Mouse (Mus musculus) heart, embryonic 16.5 days (tissue): ENCODE measurements around the gene Ablim2. TPM values are rescaled to one million over a fixed set of nuclear protein-coding genes. Genes with fewer than 3 reads are reported as not detected.

Experiments
- ATAC-seq: fragments of 200-750 bp; cut with Nextera tagmentation; replicated peaks from 2 replicates; pipeline ENCODE4 v1.8.0; 2017; ENCODE audit warnings: moderate number of reproducible peaks; ENCODE audit not compliant: insufficient read depth, low FRiP score; ENCODE audit errors: extremely low read depth
- H3K27ac ChIP-seq: fragments of 300-500 bp; sonication (generic); 2 replicates; pipeline ENCODE4 v1.5.1; 2014; ENCODE audit warnings: mild to moderate bottlenecking, low read length, control low read depth, moderate library complexity
- H3K27me3 ChIP-seq: fragments of 300-500 bp; sonication (generic); 2 replicates; pipeline ENCODE4 v1.6.1; 2014; ENCODE audit warnings: low read length, mixed read lengths; ENCODE audit not compliant: control insufficient read depth, insufficient read depth
- H3K36me3 ChIP-seq: fragments of 300-500 bp; sonication (generic); 2 replicates; pipeline ENCODE4 v1.6.1; 2014; ENCODE audit not compliant: control insufficient read depth, insufficient read depth
- H3K4me1 ChIP-seq: fragments of 300-500 bp; sonication (generic); 2 replicates; pipeline ENCODE4 v1.6.1; 2014; ENCODE audit warnings: low read length, mixed read lengths; ENCODE audit not compliant: control insufficient read depth, insufficient read depth
- H3K4me2 ChIP-seq: fragments of 300-500 bp; sonication (generic); 2 replicates; pipeline ENCODE4 v1.6.1; 2014; ENCODE audit warnings: low read depth, mild to moderate bottlenecking, control low read depth, low read length
- H3K4me3 ChIP-seq: fragments of 300-500 bp; sonication (generic); 2 replicates; pipeline ENCODE4 v1.5.1; 2014; ENCODE audit warnings: mild to moderate bottlenecking, control low read depth, low read length
- H3K9ac ChIP-seq: fragments of 300-500 bp; sonication (generic); 2 replicates; pipeline ENCODE4 v1.6.1; 2014; ENCODE audit warnings: low read length, control low read depth
- H3K9me3 ChIP-seq: fragments of 300-500 bp; sonication (generic); replicated peaks from 2 replicates; pipeline ENCODE4 v1.6.1; 2016; ENCODE audit warnings: low read length; ENCODE audit not compliant: control insufficient read depth
- WGBS: fragments of 180-500 bp; shearing (Covaris S2); extraction: QIAGEN DNeasy Blood & Tissue Kit; methylation state at CpG from one replicate; pipeline ENCODE4 v1.1.7; 2014; 5-methylcytosine and 5-hydroxymethylcytosine counted together
- polyA plus RNA-seq: library from polyadenylated mRNA; unstranded; fragments of >200 nt; fragmentation: Nextera tagmentation; extraction: Ambion mirVana; gene quantifications from 2 replicates; pipeline ENCODE4 v1.2.1, GENCODE M21; 2015

Ablim2 gene
- polyA plus RNA-seq, 1 experiment from 2014 or later: 7.3 TPM

DNA sequence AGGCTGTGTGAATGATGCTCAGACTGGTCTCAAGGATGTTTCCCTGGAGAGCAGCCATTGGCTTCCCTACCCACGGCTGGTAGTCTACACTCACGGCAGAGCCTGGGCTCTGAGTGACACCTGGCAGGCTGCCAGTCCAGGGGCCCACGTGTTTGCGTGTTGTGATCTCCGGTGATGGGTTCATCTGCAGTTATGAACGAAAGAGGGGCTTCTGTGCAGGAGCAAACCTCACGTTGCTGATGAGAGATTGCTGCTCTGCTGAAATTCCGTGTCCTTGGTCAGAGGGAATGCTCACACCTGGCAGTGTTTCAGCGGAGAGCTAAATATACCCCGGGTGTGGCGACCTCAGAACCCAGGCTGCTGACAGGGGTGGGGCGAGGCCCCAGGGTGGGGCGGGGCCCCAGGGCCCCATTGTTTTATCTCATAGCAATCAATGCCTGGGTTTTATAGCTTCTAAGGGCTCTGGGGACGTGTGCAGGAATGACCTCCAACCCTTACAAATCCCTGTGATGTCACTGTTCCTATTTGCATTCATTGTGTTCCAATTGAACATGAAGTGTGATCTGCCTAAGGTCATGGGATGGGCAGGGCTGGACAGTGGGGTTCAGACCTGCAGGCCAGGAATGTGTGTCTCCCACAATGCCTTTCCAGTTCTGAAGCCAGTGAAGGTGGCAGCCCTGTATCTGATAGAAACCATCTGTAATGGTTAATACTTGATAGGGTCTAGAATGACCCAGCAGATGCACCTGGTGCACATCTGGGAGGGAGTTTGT, 13.4 kb downstream of the Ablim2 start:
- Histone ChIP-seq H3K4me1 (peaks cover 49% of the 10 kb centered on the region), H3K9me3 (no peaks in the 10 kb centered on the region), H3K4me3 (0 out of 2 replicates have a peak overlapping the region, but pooled peaks have one; percentile 11), H3K36me3 (no peaks in the 10 kb centered on the region), H3K27me3 (no peaks in the 10 kb centered on the region), H3K9ac (peak overlapping the region; percentile 26; the same call in 1 of the 2 replicates), H3K4me2 (peak overlapping the region; percentile 50), H3K27ac (peak overlapping the region; percentile 89)
- ATAC-seq: peak; percentile 75
- 21% methylated on average over 14 of the region's 14 CpGs for WGBS

DNA sequence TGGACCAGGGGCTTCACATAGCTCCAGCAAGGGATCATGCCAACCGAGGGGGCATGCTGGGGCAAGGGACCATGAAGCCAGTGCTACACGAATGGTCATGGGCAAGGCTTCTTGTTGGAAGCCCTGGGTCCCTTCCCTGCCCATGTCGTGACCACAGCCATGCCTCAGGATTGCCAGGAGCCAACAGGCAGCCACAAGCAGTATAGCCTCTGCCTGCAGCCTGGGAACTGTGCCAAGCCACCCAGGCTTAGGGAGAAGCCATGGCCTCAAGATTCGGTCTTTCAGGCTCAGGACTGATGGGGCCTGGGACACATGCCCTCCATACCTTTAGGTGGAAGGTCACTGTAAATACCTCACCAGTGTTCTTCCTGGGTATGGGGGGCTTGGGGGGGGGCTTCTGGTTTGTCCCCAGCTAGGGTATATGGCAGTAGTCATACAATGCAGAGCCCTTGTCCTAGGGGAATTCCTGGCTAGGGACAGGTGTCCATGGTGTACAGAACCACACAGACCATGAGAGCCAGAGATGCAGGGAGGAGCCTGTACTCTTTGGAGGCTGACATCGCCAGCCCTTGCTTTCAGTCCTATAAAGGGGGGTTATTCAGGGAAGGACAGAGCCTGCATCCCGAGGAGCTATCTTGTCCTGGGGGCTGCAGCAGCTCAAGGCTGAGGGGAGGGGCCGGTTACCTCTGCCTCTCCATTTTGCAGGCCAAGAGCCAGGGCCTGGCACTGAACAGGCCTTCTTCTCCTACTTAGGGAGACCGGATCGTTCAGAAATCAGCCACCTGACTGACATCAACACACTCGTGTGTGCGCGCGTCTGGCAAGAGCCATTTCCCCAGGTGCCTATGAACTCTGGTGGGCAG, 15.8 kb downstream of the Ablim2 start:
- Histone ChIP-seq H3K27ac (peak overlapping the region; percentile 15; the same call in 1 of the 2 replicates), H3K9ac (no peak overlapping the region), H3K36me3 (no peaks in the 10 kb centered on the region), H3K9me3 (no peaks in the 10 kb centered on the region), H3K4me1 (peaks cover 31% of the 10 kb centered on the region), H3K4me2 (no peak overlapping the region), H3K4me3 (no peak overlapping the region), H3K27me3 (no peaks in the 10 kb centered on the region)
- peak; percentile 17; the same call in 1 of the 2 replicates for ATAC-seq
- 59% methylated on average over 13 of the region's 13 CpGs for WGBS

DNA sequence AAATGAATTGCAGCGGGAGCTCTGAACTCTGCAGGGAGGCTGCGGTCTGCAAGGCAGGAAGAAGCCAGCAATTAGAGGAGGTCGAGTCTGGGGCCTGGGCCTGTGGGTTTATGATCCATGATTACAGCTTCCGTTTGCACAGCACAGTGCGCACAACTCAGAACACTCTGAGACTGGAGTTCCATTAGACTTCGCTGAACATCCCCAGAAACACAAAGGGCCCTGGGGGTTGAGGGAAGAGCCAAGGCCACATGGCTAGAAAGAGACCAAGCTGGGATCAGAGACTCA, 16.4 kb downstream of the Ablim2 start:
- 75% methylated on average over 6 of the region's 6 CpGs for WGBS
- Histone ChIP-seq H3K9ac (no peak overlapping the region), H3K4me2 (no peak overlapping the region), H3K9me3 (no peaks in the 10 kb centered on the region), H3K4me1 (peaks cover 31% of the 10 kb centered on the region), H3K27ac (no peak overlapping the region), H3K27me3 (no peaks in the 10 kb centered on the region), H3K36me3 (no peaks in the 10 kb centered on the region), H3K4me3 (no peak overlapping the region)
- no peak for ATAC-seq

DNA sequence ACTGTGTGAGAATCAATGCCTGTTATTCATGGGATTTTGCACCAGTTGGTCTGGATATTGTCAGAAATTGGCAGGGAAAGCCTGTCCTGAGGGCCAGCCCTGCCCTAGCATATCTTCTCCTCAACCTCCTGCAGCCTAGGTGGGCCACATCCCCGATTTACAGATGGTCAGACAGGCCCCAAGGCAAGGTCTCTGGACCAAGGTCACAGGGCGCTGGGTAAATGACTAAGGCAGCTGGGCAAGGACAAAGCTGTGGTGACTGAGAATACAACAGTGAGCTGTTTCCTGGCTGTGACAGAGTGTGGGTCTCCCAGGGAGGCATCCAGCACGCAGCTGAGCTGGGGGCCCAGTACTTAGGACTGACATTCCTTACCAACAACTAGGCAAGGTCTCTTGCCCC, 23.4 kb downstream of the Ablim2 start:
- 66% methylated on average over 3 of the region's 3 CpGs for WGBS
- no peak overlapping the region for H3K4me3 ChIP-seq
- no peaks in the 10 kb centered on the region for H3K4me1 ChIP-seq
- no peaks in the 10 kb centered on the region for H3K9me3 ChIP-seq
- H3K4me2 ChIP-seq: no peak overlapping the region
- no peaks in the 10 kb centered on the region for H3K36me3 ChIP-seq
- H3K9ac ChIP-seq: no peak overlapping the region
- no peak overlapping the region for H3K27ac ChIP-seq
- no peak for ATAC-seq
- H3K27me3 ChIP-seq: no peaks in the 10 kb centered on the region

DNA sequence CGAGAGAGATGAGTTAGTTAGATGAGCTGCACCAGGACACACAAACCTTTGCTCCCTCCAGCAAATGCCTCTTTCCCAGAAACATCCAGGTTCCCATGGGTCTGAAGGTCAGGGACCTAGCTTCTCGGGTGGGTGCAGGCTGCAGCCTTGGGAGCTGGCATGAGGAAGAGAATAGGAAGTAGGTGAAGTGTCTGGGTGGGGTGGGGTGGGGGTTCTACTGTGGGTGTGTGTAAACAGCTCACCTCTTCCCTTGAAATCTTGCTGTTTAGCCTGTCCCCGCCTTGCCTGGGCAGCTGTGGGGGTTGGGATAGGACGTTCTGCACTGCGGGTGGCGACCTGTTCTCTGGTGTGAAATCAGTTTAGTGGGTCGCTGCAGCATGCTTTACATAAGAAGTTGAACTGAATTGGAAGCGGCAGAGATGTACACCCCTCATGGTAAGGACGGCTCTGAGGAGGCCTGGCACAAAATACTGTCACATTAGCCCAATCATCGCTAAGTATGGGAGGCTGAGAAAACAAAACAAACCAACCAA, 25.0 kb downstream of the Ablim2 start:
- Histone ChIP-seq H3K9ac (no peak overlapping the region), H3K36me3 (no peaks in the 10 kb centered on the region), H3K9me3 (no peaks in the 10 kb centered on the region), H3K27ac (no peak overlapping the region), H3K4me1 (no peaks in the 10 kb centered on the region), H3K4me3 (no peak overlapping the region), H3K4me2 (no peak overlapping the region), H3K27me3 (no peaks in the 10 kb centered on the region)
- no peak for ATAC-seq
- 63% methylated on average over 10 of the region's 10 CpGs for WGBS

DNA sequence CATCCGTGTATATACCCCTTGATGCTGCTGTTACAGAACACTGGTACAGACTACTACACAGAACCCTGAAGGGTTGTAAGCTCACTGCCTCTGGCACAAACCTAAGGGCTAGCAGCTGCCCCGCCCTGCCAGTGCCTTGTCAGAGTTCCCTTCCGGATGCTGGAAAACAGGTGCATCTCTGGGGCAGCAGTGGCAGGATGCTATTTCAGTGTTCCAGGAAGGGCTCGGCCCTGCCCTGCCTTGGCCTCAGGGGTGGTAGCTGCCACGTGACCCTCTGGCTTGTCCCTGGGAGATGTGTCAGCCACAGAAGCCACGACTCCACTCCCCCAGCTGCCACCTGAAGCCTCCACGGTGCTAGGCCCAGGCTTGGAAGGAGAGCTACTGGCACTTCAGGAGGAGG, 28.2 kb downstream of the Ablim2 start:
- Histone ChIP-seq H3K4me2 (no peak overlapping the region), H3K27me3 (no peaks in the 10 kb centered on the region), H3K36me3 (no peaks in the 10 kb centered on the region), H3K9ac (no peak overlapping the region), H3K4me3 (no peak overlapping the region), H3K9me3 (no peaks in the 10 kb centered on the region), H3K4me1 (no peaks in the 10 kb centered on the region), H3K27ac (no peak overlapping the region)
- 62% methylated on average over 7 of the region's 7 CpGs for WGBS
- ATAC-seq: no peak

DNA sequence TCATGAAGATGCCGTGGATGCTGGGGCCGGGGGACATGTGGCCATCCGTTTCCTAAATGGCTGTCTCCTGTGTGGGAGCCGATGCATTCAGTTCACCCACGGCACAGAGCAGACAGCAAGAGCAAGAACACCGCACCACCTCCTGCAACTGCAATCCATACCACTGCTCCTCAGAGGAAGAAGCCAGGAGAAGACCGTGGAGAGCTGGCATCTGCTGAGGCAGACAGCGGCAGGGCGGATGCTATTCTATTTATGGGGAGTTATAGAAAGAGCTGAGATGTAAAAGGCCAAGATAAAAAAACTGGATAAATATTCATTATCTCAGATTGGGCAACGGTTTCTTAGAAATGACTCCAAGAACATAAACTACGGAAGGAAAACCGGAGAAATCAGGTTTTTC, 30.2 kb downstream of the Ablim2 start:
- H3K27ac ChIP-seq: no peak overlapping the region
- H3K9ac ChIP-seq: no peak overlapping the region
- no peak overlapping the region for H3K4me3 ChIP-seq
- no peaks in the 10 kb centered on the region for H3K9me3 ChIP-seq
- H3K4me1 ChIP-seq: no peaks in the 10 kb centered on the region; the same call in 1 of the 2 replicates
- 80% methylated on average over 12 of the region's 12 CpGs for whole genome bisulfite sequencing
- H3K4me2 ChIP-seq: no peak overlapping the region
- H3K27me3 ChIP-seq: no peaks in the 10 kb centered on the region
- no peak for ATAC-seq
- no peaks in the 10 kb centered on the region for H3K36me3 ChIP-seq

DNA sequence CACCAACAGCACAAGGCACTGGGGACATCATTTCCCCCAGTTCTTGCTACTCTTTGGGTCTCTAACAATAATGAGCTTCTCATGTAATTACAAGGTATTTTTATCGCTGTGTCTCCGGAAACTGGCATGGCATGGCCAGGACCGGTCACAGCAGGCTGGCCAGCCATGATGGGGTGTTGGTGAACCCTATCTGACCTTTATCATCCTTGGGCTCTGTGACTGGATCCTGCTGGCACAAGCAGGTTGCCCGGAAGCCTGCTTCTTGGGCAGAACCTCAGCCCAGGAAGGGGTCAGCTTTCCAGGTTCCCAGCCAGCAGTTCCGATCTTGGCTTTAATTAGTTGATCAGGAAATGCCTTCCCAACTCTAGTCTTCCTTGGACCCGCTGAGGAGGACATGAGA, 31.0 kb downstream of the Ablim2 start:
- Histone ChIP-seq H3K27ac (no peak overlapping the region), H3K4me1 (no peaks in the 10 kb centered on the region; the same call in 1 of the 2 replicates), H3K9ac (no peak overlapping the region), H3K4me2 (no peak overlapping the region), H3K9me3 (no peaks in the 10 kb centered on the region), H3K36me3 (no peaks in the 10 kb centered on the region), H3K4me3 (no peak overlapping the region), H3K27me3 (no peaks in the 10 kb centered on the region)
- 79% methylated on average over 6 of the region's 6 CpGs for WGBS
- no peak for ATAC-seq

DNA sequence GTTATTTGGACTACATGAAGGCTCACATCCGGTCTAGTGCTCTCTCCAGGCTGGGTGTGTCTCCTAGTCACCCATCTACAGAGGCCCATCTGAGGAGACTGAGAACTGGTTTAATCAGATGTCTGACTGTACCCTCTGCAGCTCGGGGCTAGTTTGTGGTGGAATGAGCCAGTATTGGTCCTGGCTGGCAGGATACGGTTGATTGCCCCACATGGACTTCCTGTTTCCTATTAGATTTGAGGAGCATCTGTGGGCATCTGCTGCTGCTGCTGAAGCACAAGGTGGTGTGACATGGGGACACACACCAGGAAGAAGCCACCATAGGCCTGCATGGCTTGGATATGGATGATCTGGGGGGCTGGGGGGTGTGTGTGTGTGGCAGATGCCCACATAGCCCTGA, 32.0 kb downstream of the Ablim2 start:
- no peak overlapping the region for H3K27ac ChIP-seq
- no peaks in the 10 kb centered on the region for H3K27me3 ChIP-seq
- H3K4me2 ChIP-seq: no peak overlapping the region
- WGBS: 75% methylated on average over 3 of the region's 3 CpGs
- H3K36me3 ChIP-seq: no peaks in the 10 kb centered on the region
- H3K9me3 ChIP-seq: no peaks in the 10 kb centered on the region
- H3K9ac ChIP-seq: no peak overlapping the region
- no peak overlapping the region for H3K4me3 ChIP-seq
- peaks cover 2% of the 10 kb centered on the region; the same call in 1 of the 2 replicates for H3K4me1 ChIP-seq
- no peak for ATAC-seq
